Mouse (Mus musculus) liver, embryonic 14.5 days (tissue): ENCODE measurements around the gene Fam136a.
A peak's percentile ranks its signal among the peaks of the same experiment; 100 is the strongest.
"Not testable (repeated sequence)": the region's sequence is repeated elsewhere in the genome, so short reads cannot be mapped to it uniquely, and the experiment has no call there.

ENCODE experiments used
- CTCF ChIP-seq: IDR thresholded peaks from 2 replicates; pipeline ENCODE4 v1.5.1; 2016; ENCODE audit warnings: antibody characterized with exemption, low read depth, control low read depth
- EP300 ChIP-seq: IDR thresholded peaks from 2 replicates; pipeline ENCODE4 v1.6.1; 2016; ENCODE audit warnings: antibody characterized with exemption, low read depth

DNA sequence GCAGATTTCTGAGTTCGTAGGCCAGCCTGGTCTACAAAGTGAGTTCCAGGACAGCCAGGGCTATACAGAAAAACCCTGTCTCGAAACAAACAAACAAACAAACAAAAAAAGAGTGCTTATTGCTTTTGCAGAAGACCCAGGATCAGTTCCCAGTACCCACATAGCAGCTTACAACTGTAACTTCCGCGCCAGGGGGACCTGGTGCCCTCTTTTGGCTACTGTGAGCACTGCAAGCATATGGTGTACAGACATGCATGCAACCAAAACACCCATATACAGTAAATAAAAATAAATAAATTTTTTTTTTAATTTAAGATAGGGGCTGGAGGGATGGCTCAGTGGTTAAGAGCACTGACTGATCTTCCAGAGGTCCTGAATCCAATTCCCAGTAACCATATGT is 29.1 kb upstream of the Fam136a start:
- TF ChIP-seq CTCF = peak; percentile 7; the same call in 1 of the 2 replicates
- not testable (repeated sequence) for TF ChIP-seq EP300
